Mouse (Mus musculus): ENCODE results near the gene Galnt11. TPM values are rescaled to one million over a fixed set of nuclear protein-coding genes. Genes with fewer than 3 reads are reported as not detected.

Gene Galnt11
- polyA plus RNA-seq, 1 experiment: 9.9 TPM

DNA sequence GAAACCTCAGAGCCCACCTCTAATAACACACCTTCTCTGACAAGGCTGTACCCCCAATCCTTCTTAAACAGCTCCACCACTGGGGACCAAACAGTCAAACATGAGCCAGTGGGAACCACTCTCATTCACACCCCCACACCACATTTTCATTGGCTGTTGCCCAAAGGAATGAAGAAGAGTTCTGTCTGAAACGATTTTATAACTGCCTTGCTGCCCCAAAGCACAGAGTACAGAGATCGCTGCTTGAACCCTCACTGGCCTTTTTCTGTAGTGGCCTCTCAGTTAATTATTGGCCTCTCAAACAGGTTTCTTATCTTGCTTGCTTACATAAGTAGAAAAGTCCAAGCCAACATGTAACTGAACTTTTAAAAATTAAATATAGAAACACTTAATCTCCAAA, 30.7 kb downstream of the Galnt11 start:
- H3K27me3 ChIP-seq (ENCODE audit: control insufficient read depth, insufficient read depth, low read length): no peaks in the 10 kb centered on the region
- H3K27ac ChIP-seq (ENCODE audit: insufficient read depth, low read length): no peak overlapping the region
- peaks cover 35% of the 10 kb centered on the region for H3K36me3 ChIP-seq (ENCODE audit: control insufficient read depth, insufficient read depth, low read length)
- TF ChIP-seq POLR2A (IDR thresholded peaks at IDR 0.05; ENCODE audit: low read depth, low read length) (no peak), CTCF (IDR thresholded peaks at IDR 0.05; ENCODE audit: extremely low read depth, insufficient read depth, insufficient read length, insufficient replicate concordance) (no peak)
- no peaks in the 10 kb centered on the region for H3K4me1 ChIP-seq (ENCODE audit: control insufficient read depth, insufficient read depth, insufficient read length)
- H3K4me3 ChIP-seq (ENCODE audit: extremely low read depth, insufficient read depth, insufficient read length): no peak overlapping the region
- no peak for DNase-seq (ENCODE audit: low read depth in 1 of 2, low spot score in 2 of 2)
- 80% methylated on average over 2 of the region's 2 CpGs for WGBS

- Histone ChIP-seq H3K27me3 (ENCODE audit: control insufficient read depth, insufficient read depth, low read length) (no peaks in the 10 kb centered on the region), H3K4me3 (ENCODE audit: extremely low read depth, insufficient read depth, insufficient read length) (no peak overlapping the region), H3K4me1 (ENCODE audit: control insufficient read depth, insufficient read depth, insufficient read length) (no peaks in the 10 kb centered on the region), H3K27ac (ENCODE audit: insufficient read depth, low read length) (no peak overlapping the region), H3K36me3 (ENCODE audit: control insufficient read depth, insufficient read depth, low read length) (peaks cover 39% of the 10 kb centered on the region)
- no peak for TF ChIP-seq POLR2A (IDR thresholded peaks at IDR 0.05; ENCODE audit: low read depth, low read length)
- TF ChIP-seq CTCF (IDR thresholded peaks at IDR 0.05; ENCODE audit: extremely low read depth, insufficient read depth, insufficient read length, insufficient replicate concordance): no peak
- no peak for DNase-seq (ENCODE audit: low read depth in 1 of 2, low spot score in 2 of 2)
- 94% methylated on average over 8 of the region's 8 CpGs for WGBS
Measured at GRCm38 (mm10) chr5:25252825-25253544, 31.3 kb downstream of the Galnt11 start.

- WGBS: 93% methylated on average over 4 of the region's 4 CpGs
- Histone ChIP-seq H3K4me3 (ENCODE audit: extremely low read depth, insufficient read depth, insufficient read length) (no peak overlapping the region), H3K27me3 (ENCODE audit: control insufficient read depth, insufficient read depth, low read length) (no peaks in the 10 kb centered on the region), H3K27ac (ENCODE audit: insufficient read depth, low read length) (no peak overlapping the region), H3K4me1 (ENCODE audit: control insufficient read depth, insufficient read depth, insufficient read length) (no peaks in the 10 kb centered on the region), H3K36me3 (ENCODE audit: control insufficient read depth, insufficient read depth, low read length) (peaks cover 48% of the 10 kb centered on the region)
- DNase-seq (ENCODE audit: low read depth in 1 of 2, low spot score in 2 of 2): no peak
- TF ChIP-seq CTCF (IDR thresholded peaks at IDR 0.05; ENCODE audit: extremely low read depth, insufficient read depth, insufficient read length, insufficient replicate concordance) (no peak), POLR2A (IDR thresholded peaks at IDR 0.05; ENCODE audit: low read depth, low read length) (no peak)
Measured at GRCm38 (mm10) chr5:25254491-25254890, 32.8 kb downstream of the Galnt11 start.

DNA sequence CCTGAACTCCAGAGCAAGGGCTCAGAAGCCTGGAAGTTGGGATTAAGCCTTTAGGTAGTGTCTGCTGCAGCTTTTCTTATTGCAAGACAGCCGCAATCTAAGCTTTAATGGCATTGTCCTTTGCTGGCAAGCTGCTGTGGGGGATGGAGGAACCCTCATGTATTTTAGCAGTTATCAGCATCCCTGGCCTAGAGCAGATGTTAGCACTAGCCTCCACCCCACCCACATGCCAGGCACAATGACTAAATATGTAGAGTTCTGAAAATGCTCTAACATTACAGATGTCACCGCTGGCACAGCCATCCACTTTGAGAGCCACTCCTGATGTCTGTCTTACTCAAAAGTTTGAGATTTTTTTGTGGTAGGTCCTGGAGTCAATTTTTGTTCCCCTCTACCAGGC, 35.0 kb downstream of the Galnt11 start:
- no peak overlapping the region for H3K4me3 ChIP-seq (ENCODE audit: extremely low read depth, insufficient read depth, insufficient read length)
- no peak for DNase-seq (ENCODE audit: low read depth in 1 of 2, low spot score in 2 of 2)
- H3K27ac ChIP-seq (ENCODE audit: insufficient read depth, low read length): no peak overlapping the region
- 91% methylated on average over 2 of the region's 2 CpGs for WGBS
- H3K27me3 ChIP-seq (ENCODE audit: control insufficient read depth, insufficient read depth, low read length): no peaks in the 10 kb centered on the region
- no peaks in the 10 kb centered on the region for H3K4me1 ChIP-seq (ENCODE audit: control insufficient read depth, insufficient read depth, insufficient read length)
- TF ChIP-seq POLR2A (IDR thresholded peaks at IDR 0.05; ENCODE audit: low read depth, low read length) (no peak), CTCF (IDR thresholded peaks at IDR 0.05; ENCODE audit: extremely low read depth, insufficient read depth, insufficient read length, insufficient replicate concordance) (no peak)
- H3K36me3 ChIP-seq (ENCODE audit: control insufficient read depth, insufficient read depth, low read length): peaks cover 48% of the 10 kb centered on the region

GRCm38 (mm10) chr5:25261452-25261851, 39.7 kb downstream of the Galnt11 start:
- 90% methylated on average over 6 of the region's 6 CpGs for WGBS
- Histone ChIP-seq H3K4me1 (ENCODE audit: control insufficient read depth, insufficient read depth, insufficient read length) (no peaks in the 10 kb centered on the region), H3K4me3 (ENCODE audit: extremely low read depth, insufficient read depth, insufficient read length) (no peak overlapping the region), H3K36me3 (ENCODE audit: control insufficient read depth, insufficient read depth, low read length) (peaks cover 49% of the 10 kb centered on the region), H3K27me3 (ENCODE audit: control insufficient read depth, insufficient read depth, low read length) (no peaks in the 10 kb centered on the region), H3K27ac (ENCODE audit: insufficient read depth, low read length) (no peak overlapping the region)
- TF ChIP-seq POLR2A (IDR thresholded peaks at IDR 0.05; ENCODE audit: low read depth, low read length): no peak
- TF ChIP-seq CTCF (IDR thresholded peaks at IDR 0.05; ENCODE audit: extremely low read depth, insufficient read depth, insufficient read length, insufficient replicate concordance): no peak
- no peak for DNase-seq (ENCODE audit: low read depth in 1 of 2, low spot score in 2 of 2)

DNA sequence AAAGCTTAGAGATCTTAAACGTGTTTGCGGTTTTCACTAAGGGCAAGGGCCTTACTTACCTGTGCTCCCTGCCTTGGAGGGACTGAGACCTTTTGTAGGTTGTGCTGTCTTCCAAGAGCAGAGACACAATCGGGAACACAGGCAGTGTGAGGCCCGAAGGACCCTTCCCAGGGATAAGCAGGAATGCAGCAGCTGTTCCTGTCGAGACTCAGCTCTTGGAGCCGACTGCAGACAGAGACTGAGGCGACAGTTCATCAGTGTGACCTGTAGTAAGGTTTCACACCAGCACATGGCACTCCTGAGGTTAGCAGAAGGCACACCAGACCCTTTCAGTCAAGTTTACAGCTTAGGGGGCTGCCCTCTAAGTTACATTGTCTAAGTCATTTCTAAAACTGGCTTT, 40.6 kb downstream of the Galnt11 start:
- Histone ChIP-seq H3K27ac (ENCODE audit: insufficient read depth, low read length) (no peak overlapping the region), H3K36me3 (ENCODE audit: control insufficient read depth, insufficient read depth, low read length) (peaks cover 46% of the 10 kb centered on the region), H3K4me1 (ENCODE audit: control insufficient read depth, insufficient read depth, insufficient read length) (no peaks in the 10 kb centered on the region), H3K4me3 (ENCODE audit: extremely low read depth, insufficient read depth, insufficient read length) (no peak overlapping the region), H3K27me3 (ENCODE audit: control insufficient read depth, insufficient read depth, low read length) (no peaks in the 10 kb centered on the region)
- DNase-seq (ENCODE audit: low read depth in 1 of 2, low spot score in 2 of 2): no peak
- TF ChIP-seq CTCF (IDR thresholded peaks at IDR 0.05; ENCODE audit: extremely low read depth, insufficient read depth, insufficient read length, insufficient replicate concordance) (no peak), POLR2A (IDR thresholded peaks at IDR 0.05; ENCODE audit: low read depth, low read length) (no peak)
- WGBS: 90% methylated on average over 7 of the region's 7 CpGs

- TF ChIP-seq POLR2A (IDR thresholded peaks at IDR 0.05; ENCODE audit: low read depth, low read length) (no peak), CTCF (IDR thresholded peaks at IDR 0.05; ENCODE audit: extremely low read depth, insufficient read depth, insufficient read length, insufficient replicate concordance) (no peak)
- peaks cover 30% of the 10 kb centered on the region for H3K36me3 ChIP-seq (ENCODE audit: control insufficient read depth, insufficient read depth, low read length)
- no peak overlapping the region for H3K4me3 ChIP-seq (ENCODE audit: extremely low read depth, insufficient read depth, insufficient read length)
- DNase-seq (ENCODE audit: low read depth in 1 of 2, low spot score in 2 of 2): no peak
- WGBS: 92% methylated on average over 4 of the region's 4 CpGs
- H3K27me3 ChIP-seq (ENCODE audit: control insufficient read depth, insufficient read depth, low read length): no peaks in the 10 kb centered on the region
- H3K4me1 ChIP-seq (ENCODE audit: control insufficient read depth, insufficient read depth, insufficient read length): no peaks in the 10 kb centered on the region
- no peak overlapping the region for H3K27ac ChIP-seq (ENCODE audit: insufficient read depth, low read length)
Measured at GRCm38 (mm10) chr5:25268258-25268888, 46.7 kb downstream of the Galnt11 start.

All from spleen, adult 2 months (tissue).